8 mouse cellular contexts compared by ENCODE assay signal in the genomic region with DNA sequence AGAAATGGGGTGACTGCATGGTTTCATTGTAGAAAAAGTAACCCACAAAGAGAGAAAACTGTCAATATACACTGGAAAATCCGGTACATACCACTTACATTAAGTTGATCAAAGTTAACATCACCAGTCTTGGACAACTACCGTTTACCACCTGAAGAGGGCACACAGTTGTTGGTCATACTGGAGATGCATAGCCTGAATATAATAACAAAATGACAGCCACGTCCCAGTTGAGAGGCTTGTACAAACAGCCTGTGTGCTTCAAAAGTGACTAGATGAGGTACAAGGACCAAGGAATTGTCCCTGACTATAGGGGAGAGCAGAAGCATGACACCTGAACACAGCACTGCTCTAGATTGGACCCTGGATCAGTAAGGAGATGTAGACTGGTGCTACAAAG. TPM values are rescaled to one million over a fixed set of nuclear protein-coding genes. Genes with fewer than 3 reads are reported as not detected.
DNase-seq lines count a peak whose midpoint lies in the region; ATAC-seq and TF ChIP-seq lines count a peak whose summit lies in the region.

No protein-coding gene starts in this region.

- 0 out of 2 replicates have a peak, but pooled peaks cover 5% of the 10 kb centered on the region for H3K4me1 ChIP-seq in forebrain, embryonic 10.5 days

- H3K27me3 ChIP-seq in forebrain, embryonic 10.5 days (ENCODE audit: poor library complexity, severe bottlenecking) = no peaks in the 10 kb centered on the region

- no peak overlapping the region for H3K27ac ChIP-seq in forebrain, embryonic 10.5 days

- peak; percentile 99 for ATAC-seq in inflammation-experienced regulatory T-cells, adult 6 months

- 71% methylated on average over 3 of the region's 3 CpGs for WGBS in forebrain, embryonic 10.5 days

- H3K36me3 ChIP-seq in forebrain, embryonic 10.5 days (replicated peaks) = peaks cover 10% of the 10 kb centered on the region; the same call in 1 of the 2 replicates

- peak; percentile 17; the same call in 1 of the 2 replicates for TF ChIP-seq CTCF in brain, embryonic 14.5 days (IDR thresholded peaks at IDR 0.05; ENCODE audit: borderline replicate concordance, extremely low read depth, insufficient read depth, insufficient read length)

- peak; percentile 6 for DNase-seq in gastrocnemius, adult 18-20 months (ENCODE audit: low spot score)
- DNase-seq in gastrocnemius, adult 8-10 months (ENCODE audit: low spot score in 2 of 2) = no peak
- peak; percentile 81 for DNase-seq in CD4-positive helper T cell, adult 2 months (ENCODE audit: low read depth, low spot score)
- peak; percentile 30 for DNase-seq in brain, embryonic 14.5 days (ENCODE audit: low read depth)
- peak; percentile 91 for DNase-seq in lung, postnatal 36 days
- DNase-seq in urinary bladder, postnatal 4 days (ENCODE audit: low spot score in 2 of 2) = no peak
- DNase-seq in forebrain, embryonic 10.5 days (ENCODE audit: extremely low spot score, low spot score) = no peak

- TF ChIP-seq POLR2A in brain, embryonic 14.5 days (IDR thresholded peaks at IDR 0.05; ENCODE audit: borderline replicate concordance, extremely low read depth, insufficient read depth, insufficient read length, poor library complexity, severe bottlenecking) = no peak

- no peak overlapping the region for H3K4me3 ChIP-seq in forebrain, embryonic 10.5 days

- no peaks in the 10 kb centered on the region for H3K9me3 ChIP-seq in forebrain, embryonic 10.5 days

RNA-seq across cellular contexts. Expression of a gene that starts 34.0 kb away (rescaled TPM):
- 10 to 100 TPM; 22.4 to 26.8 TPM for total RNA-seq in gastrocnemius, adult 18-20 months (2021)
- 10 to 100 TPM; 21.9 to 27.5 (median 24.5) TPM for total RNA-seq in gastrocnemius, adult 8-10 months (2022)
- 49.4 and 58.5 TPM in 2 replicates for polyA plus RNA-seq in brain, embryonic 14.5 days (2012; rRNA removed)
- polyA plus RNA-seq in inflammation-experienced regulatory T-cells, adult 6 months (2017; shearing (Covaris generic)) = 100 to 1,000 TPM; 201 to 329 (median 236) TPM
- polyA plus RNA-seq in forebrain, embryonic 10.5 days (2016; fragmentation: Nextera tagmentation; extraction: Ambion mirVana) = 31.9 and 32.8 TPM in 2 replicates

Comparison
In these comparisons a context has a peak if more than half of its experiments do, and no peak if none do; other contexts are left out.
1. DNase-seq: peak in gastrocnemius, adult 18-20 months (single experiment), CD4-positive helper T cell, adult 2 months (single experiment), brain, embryonic 14.5 days (single experiment) and lung, postnatal 36 days (single experiment); none in gastrocnemius, adult 8-10 months (0 of 2), urinary bladder, postnatal 4 days (0 of 2) and forebrain, embryonic 10.5 days (single experiment).